Mouse (Mus musculus): ENCODE results near the gene Agap3. TPM values are rescaled to one million over a fixed set of nuclear protein-coding genes. Genes with fewer than 3 reads are reported as not detected.

Gene Agap3
- polyA plus RNA-seq, 1 experiment = 44.7 TPM

GRCm38 (mm10) chr5:24427981-24428402 is 24.0 kb upstream of the Agap3 start:
- Histone ChIP-seq H3K4me1 (ENCODE audit: control insufficient read depth, insufficient read depth, insufficient read length) (peaks cover 10% of the 10 kb centered on the region; the same call in 1 of the 2 replicates), H3K27ac (ENCODE audit: insufficient read depth, low read length) (no peak overlapping the region), H3K4me3 (ENCODE audit: extremely low read depth, insufficient read depth, insufficient read length) (no peak overlapping the region), H3K36me3 (ENCODE audit: control insufficient read depth, insufficient read depth, low read length) (peaks cover 35% of the 10 kb centered on the region), H3K27me3 (ENCODE audit: control insufficient read depth, insufficient read depth, low read length) (no peaks in the 10 kb centered on the region)
- TF ChIP-seq CTCF (IDR thresholded peaks at IDR 0.05; ENCODE audit: extremely low read depth, insufficient read depth, insufficient read length, insufficient replicate concordance) = no peak
- no peak for TF ChIP-seq POLR2A (IDR thresholded peaks at IDR 0.05; ENCODE audit: low read depth, low read length)
- no peak for DNase-seq (ENCODE audit: low read depth in 1 of 2, low spot score in 2 of 2)
- 72% methylated on average over 15 of the region's 15 CpGs for WGBS

GRCm38 (mm10) chr5:24428596-24428995 is 23.4 kb upstream of the Agap3 start:
- no peak overlapping the region for H3K4me3 ChIP-seq (ENCODE audit: extremely low read depth, insufficient read depth, insufficient read length)

GRCm38 (mm10) chr5:24433993-24434392 is 18.0 kb upstream of the Agap3 start:
- Histone ChIP-seq H3K36me3 (ENCODE audit: control insufficient read depth, insufficient read depth, low read length) (peaks cover 62% of the 10 kb centered on the region), H3K27me3 (ENCODE audit: control insufficient read depth, insufficient read depth, low read length) (no peaks in the 10 kb centered on the region), H3K4me3 (ENCODE audit: extremely low read depth, insufficient read depth, insufficient read length) (no peak overlapping the region), H3K4me1 (ENCODE audit: control insufficient read depth, insufficient read depth, insufficient read length) (no peaks in the 10 kb centered on the region), H3K27ac (ENCODE audit: insufficient read depth, low read length) (no peak overlapping the region)
- DNase-seq (ENCODE audit: low read depth in 1 of 2, low spot score in 2 of 2) = no peak
- TF ChIP-seq POLR2A (IDR thresholded peaks at IDR 0.05; ENCODE audit: low read depth, low read length) = no peak
- WGBS = 95% methylated on average over 8 of the region's 8 CpGs

More at GRCm38 (mm10) chr5:24428596-24428995, 23.4 kb upstream of the Agap3 start:
- H3K27me3 ChIP-seq (ENCODE audit: control insufficient read depth, insufficient read depth, low read length) = no peaks in the 10 kb centered on the region
- 87% methylated on average over 9 of the region's 9 CpGs for WGBS
- no peak for DNase-seq (ENCODE audit: low read depth in 1 of 2, low spot score in 2 of 2)
- H3K36me3 ChIP-seq (ENCODE audit: control insufficient read depth, insufficient read depth, low read length) = peaks cover 35% of the 10 kb centered on the region
- H3K27ac ChIP-seq (ENCODE audit: insufficient read depth, low read length) = no peak overlapping the region
- peaks cover 10% of the 10 kb centered on the region; the same call in 1 of the 2 replicates for H3K4me1 ChIP-seq (ENCODE audit: control insufficient read depth, insufficient read depth, insufficient read length)
- no peak for TF ChIP-seq CTCF (IDR thresholded peaks at IDR 0.05; ENCODE audit: extremely low read depth, insufficient read depth, insufficient read length, insufficient replicate concordance)
- no peak for TF ChIP-seq POLR2A (IDR thresholded peaks at IDR 0.05; ENCODE audit: low read depth, low read length)

DNA sequence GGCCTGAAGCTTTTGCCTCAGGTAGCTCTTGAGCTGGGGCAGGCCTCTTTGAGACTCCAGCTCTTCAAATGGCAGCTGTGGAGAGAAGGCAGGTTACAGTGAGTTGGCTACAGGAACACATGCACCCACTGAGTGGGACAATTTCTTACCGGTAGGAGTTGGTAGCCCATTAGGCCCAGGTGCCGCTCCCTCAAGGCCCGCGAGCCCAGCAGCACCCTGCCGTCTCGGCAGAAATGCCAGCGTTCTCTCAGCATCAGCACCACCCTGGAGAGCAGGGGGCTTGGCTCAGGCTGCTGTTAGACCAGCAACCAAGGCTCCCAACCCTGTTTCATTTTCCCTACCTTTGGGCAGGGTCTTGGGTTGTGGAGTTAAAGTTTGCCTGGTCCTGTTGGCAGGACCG is 10.8 kb upstream of the Agap3 start:
- TF ChIP-seq CTCF (IDR thresholded peaks at IDR 0.05; ENCODE audit: extremely low read depth, insufficient read depth, insufficient read length, insufficient replicate concordance) = no peak
- no peak for TF ChIP-seq POLR2A (IDR thresholded peaks at IDR 0.05; ENCODE audit: low read depth, low read length)
- Histone ChIP-seq H3K36me3 (ENCODE audit: control insufficient read depth, insufficient read depth, low read length) (peaks cover 25% of the 10 kb centered on the region), H3K4me1 (ENCODE audit: control insufficient read depth, insufficient read depth, insufficient read length) (peaks cover 13% of the 10 kb centered on the region; the same call in 1 of the 2 replicates), H3K4me3 (ENCODE audit: extremely low read depth, insufficient read depth, insufficient read length) (no peak overlapping the region), H3K27me3 (ENCODE audit: control insufficient read depth, insufficient read depth, low read length) (no peaks in the 10 kb centered on the region), H3K27ac (ENCODE audit: insufficient read depth, low read length) (no peak overlapping the region)
- 94% methylated on average over 8 of the region's 8 CpGs for WGBS
- no peak for DNase-seq (ENCODE audit: low read depth in 1 of 2, low spot score in 2 of 2)

DNA sequence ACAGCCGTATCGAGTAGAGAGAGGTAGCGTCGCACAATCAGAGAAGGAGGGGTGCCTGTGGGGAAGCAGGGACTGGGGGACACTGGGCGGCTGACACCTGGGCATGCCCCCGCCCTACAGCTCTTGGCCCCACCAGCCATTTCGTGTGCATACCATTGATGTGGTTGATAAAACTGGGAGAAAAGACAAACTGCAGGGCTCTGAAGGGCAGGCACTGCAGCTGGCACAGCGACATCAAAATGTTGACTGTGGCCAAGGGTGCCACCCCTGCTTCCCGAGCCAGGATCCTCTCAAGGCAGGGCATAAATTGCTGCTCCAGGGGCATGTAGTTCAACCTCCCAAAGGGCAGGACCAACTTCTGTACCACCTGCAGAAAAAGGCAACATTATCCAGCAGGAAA is 9.9 kb upstream of the Agap3 start:
- Histone ChIP-seq H3K27me3 (ENCODE audit: control insufficient read depth, insufficient read depth, low read length) (no peaks in the 10 kb centered on the region), H3K4me1 (ENCODE audit: control insufficient read depth, insufficient read depth, insufficient read length) (peaks cover 16% of the 10 kb centered on the region), H3K27ac (ENCODE audit: insufficient read depth, low read length) (no peak overlapping the region), H3K36me3 (ENCODE audit: control insufficient read depth, insufficient read depth, low read length) (peaks cover 20% of the 10 kb centered on the region), H3K4me3 (ENCODE audit: extremely low read depth, insufficient read depth, insufficient read length) (no peak overlapping the region)
- TF ChIP-seq POLR2A (IDR thresholded peaks at IDR 0.05; ENCODE audit: low read depth, low read length) (no peak), CTCF (IDR thresholded peaks at IDR 0.05; ENCODE audit: extremely low read depth, insufficient read depth, insufficient read length, insufficient replicate concordance) (no peak)
- 77% methylated on average over 9 of the region's 9 CpGs for WGBS
- DNase-seq (ENCODE audit: low read depth in 1 of 2, low spot score in 2 of 2) = no peak

DNA sequence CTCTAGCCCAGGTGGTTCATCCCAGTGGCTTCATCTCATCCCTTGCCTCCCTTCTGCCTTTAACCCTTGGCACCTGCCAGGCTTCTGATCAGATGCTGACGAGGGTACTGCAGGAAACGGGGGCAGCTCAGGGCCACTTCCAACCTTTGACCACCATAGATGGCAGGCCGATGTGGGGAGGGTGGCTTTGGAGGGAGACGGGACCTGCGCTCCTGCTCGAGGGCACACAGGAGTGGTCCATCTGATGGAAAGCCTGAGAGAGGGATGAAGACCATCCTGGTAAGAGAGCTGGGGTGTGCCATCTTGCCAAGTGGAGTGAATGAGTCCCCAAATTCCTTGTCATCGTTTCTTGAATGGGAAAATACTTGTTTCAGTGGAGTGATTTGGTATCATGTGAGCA is 8.8 kb upstream of the Agap3 start:
- Histone ChIP-seq H3K36me3 (ENCODE audit: control insufficient read depth, insufficient read depth, low read length) (peaks cover 20% of the 10 kb centered on the region), H3K4me3 (ENCODE audit: extremely low read depth, insufficient read depth, insufficient read length) (no peak overlapping the region), H3K27me3 (ENCODE audit: control insufficient read depth, insufficient read depth, low read length) (no peaks in the 10 kb centered on the region), H3K27ac (ENCODE audit: insufficient read depth, low read length) (no peak overlapping the region), H3K4me1 (ENCODE audit: control insufficient read depth, insufficient read depth, insufficient read length) (peaks cover 19% of the 10 kb centered on the region)
- 89% methylated on average over 7 of the region's 7 CpGs for WGBS
- no peak for DNase-seq (ENCODE audit: low read depth in 1 of 2, low spot score in 2 of 2)
- no peak for TF ChIP-seq POLR2A (IDR thresholded peaks at IDR 0.05; ENCODE audit: low read depth, low read length)
- TF ChIP-seq CTCF (IDR thresholded peaks at IDR 0.05; ENCODE audit: extremely low read depth, insufficient read depth, insufficient read length, insufficient replicate concordance) = no peak

DNA sequence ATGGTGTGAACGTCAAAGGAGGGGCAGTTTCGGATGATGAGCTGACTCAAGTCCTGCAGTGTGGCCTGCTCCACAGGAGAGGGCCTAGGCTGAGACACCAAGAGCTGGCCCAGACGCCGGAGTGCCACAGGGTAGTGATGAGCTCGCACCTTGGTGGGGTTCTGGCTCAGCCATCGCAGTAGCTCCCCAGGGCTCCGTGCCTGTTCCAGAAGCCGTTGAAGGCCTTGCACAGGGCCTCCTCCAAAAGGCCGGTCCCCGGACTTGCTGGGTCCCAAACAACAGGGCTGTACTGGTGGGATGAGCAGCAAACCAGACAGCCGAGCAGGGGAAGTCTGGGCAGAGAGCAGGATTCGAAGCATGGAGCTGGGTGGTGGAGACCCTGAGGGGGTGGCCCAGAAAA is 8.1 kb upstream of the Agap3 start:
- H3K4me3 ChIP-seq (ENCODE audit: extremely low read depth, insufficient read depth, insufficient read length) = no peak overlapping the region
- no peaks in the 10 kb centered on the region for H3K27me3 ChIP-seq (ENCODE audit: control insufficient read depth, insufficient read depth, low read length)
- no peak for DNase-seq (ENCODE audit: low read depth in 1 of 2, low spot score in 2 of 2)
- 90% methylated on average over 12 of the region's 12 CpGs for WGBS
- TF ChIP-seq POLR2A (IDR thresholded peaks at IDR 0.05; ENCODE audit: low read depth, low read length) (no peak), CTCF (IDR thresholded peaks at IDR 0.05; ENCODE audit: extremely low read depth, insufficient read depth, insufficient read length, insufficient replicate concordance) (no peak)
- peaks cover 19% of the 10 kb centered on the region for H3K36me3 ChIP-seq (ENCODE audit: control insufficient read depth, insufficient read depth, low read length)
- H3K4me1 ChIP-seq (ENCODE audit: control insufficient read depth, insufficient read depth, insufficient read length) = peaks cover 19% of the 10 kb centered on the region
- no peak overlapping the region for H3K27ac ChIP-seq (ENCODE audit: insufficient read depth, low read length)
